Mouse (Mus musculus) CD4-positive, CD25-positive, alpha-beta regulatory T cell (primary cell): ENCODE results near the gene Rspo1. TPM values are rescaled to one million over a fixed set of nuclear protein-coding genes. Genes with fewer than 3 reads are reported as not detected.

ENCODE experiments used
- polyA plus RNA-seq: library from polyadenylated mRNA; unstranded; fragments of 100-300 nt; shearing (Covaris generic); gene quantifications from one replicate; pipeline ENCODE4 v1.2.1, GENCODE M21; 2017

Gene Rspo1
- not detected for polyA plus RNA-seq

DNA sequence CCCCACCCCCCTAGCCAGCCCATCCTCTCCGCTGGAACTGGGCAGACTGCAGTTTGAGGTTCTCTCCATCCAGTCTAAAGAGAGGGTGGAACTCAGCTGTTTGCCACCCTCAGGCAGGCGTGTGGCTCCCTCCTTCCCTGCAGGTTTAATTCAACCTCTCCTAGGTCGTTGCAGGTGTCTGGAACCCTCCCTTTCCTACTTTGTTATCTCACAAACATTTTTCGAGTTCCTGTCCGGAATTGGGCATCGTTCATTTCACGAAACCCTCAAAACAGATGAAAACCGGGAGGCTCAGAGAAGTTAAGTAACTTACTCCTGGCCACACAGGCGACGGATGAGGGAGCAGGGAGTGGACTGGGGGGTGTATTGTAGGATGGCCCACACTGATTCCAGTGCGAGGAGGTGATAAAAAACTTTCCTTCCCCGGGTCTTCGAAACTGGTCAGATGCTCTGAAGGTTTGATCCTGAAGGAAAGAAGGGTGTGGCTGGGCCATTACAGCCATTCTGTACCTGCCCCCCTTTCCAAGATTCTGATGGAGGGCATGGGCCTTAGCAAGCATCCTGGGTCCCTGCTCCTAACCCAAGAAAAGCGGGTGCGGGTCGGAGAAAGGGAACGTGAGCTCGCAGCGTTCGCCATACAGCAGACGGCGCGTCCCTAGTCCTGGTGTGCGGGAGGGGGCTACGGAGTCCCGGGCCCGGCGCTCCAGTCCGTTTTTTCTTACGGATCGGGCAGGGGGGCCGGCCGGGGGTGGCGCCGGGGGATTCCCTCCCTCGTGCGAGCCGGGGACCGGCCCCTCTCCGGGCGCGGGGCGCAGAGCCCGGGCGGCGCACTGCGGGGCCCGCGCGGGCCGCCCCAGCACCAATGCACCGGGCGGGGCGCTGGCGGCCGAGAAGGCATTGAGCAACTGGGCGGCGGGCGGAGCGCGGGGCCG is at the start of gene Rspo1:
TSS of gene Rspo1 (plus strand) at position 760 of the 932 bp plus-strand sequence.

DNA sequence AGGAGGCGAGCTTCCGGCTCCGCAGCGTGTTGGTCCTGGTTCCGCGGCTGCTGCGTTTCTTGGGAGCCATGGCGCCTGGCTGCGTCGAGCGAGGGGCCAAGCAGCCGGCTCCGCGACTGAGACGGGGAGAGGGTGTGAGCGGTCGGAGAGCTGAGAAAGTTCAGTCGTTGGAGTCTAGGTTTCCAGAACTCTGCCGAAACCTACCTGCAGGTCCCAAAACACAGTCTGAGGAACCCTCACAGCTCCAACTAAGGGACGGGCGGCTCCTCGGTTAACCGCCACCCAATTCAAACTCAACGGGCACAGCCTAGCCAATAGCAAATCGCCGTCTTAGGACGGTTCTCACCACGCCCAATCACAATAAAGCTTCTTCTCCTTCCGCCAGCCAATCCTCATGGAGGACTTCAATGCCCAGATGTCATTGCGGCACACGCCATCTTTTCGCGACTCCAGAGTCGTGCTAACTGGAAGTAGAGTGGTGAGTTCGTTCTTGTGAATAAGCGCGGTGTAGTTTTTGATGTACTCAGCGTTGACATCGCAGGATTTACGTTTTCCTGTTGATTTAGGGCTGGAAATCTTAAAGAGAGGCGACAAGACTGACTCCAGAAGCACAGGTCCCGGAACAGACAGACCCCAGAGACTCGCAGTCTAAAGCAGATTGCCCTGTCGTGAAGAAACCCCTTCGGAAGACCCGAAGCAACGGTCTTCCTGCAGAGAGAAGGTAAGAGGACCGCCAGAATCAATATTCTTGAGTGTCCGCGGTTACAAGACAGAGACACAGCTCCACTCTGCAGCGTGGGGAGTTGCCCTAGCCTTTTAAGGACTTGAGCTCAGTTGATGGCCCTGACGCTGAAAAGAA is 49.4 kb upstream of the Rspo1 start, which contains the start of gene 9930104L06Rik:
TSS of gene 9930104L06Rik (plus strand) at position 436 of the 859 bp plus-strand sequence.

DNA sequence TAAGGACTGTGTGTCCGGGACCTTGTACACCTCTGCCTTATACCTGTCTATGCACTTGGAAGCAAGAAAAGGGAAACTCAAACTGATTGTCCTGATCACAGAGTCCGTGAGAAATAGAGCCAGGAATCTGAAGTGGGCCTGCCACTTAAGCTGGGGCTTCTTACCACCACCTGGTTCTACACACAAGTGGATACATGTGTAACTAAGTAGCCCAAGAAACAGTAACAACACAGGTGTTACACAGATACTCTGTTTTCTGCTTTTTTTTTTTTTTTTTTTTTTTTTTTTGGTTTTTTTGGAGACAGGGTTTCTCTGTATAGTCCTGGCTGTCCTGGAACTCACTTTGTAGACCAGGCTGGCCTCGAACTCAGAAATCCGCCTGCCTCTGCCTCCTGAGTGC is 47.0 kb upstream of the Rspo1 start, which contains the start of gene Cdca8:
TSS of gene Cdca8 (minus strand) at position 101 of the 400 bp plus-strand sequence.

DNA sequence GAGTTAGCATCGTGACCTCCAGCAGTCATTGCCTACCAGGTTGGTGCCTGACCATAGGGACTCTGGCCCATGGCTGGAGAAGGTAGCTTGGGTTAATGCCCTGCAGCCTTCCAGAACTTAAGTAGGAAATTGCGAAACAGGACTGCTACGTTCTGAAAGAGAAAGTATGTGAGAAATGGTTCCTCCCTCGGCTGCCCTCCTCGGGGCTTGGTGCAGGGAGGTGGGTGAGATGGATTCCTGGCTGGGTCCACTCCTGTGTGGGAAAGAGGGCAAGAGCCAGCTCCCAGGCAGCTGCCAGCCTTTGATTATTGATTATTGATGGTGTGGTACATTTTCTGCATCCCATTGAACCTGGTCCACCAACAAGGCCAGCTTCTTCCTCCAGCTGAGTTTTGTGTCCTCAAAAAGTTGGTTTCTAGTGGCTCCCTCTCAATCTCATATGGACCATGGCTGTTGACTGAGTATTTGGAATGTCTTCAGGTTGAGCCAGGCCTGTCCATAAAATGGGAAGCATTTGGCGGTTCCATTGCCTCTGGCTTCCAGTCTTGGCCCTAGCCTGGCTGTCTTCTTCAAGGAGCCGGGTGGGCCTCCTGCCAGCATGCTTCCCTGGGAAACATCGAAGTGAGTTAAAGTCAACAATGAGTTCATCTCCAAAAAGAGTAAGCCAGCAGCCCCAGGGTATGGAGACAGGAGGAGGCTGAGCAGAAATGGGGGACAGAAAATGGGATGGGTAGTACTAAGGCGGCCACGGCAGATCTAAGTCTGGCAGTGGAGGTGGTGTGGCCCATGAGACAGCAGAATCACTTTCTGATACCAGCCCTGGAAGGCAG is 29.8 kb downstream of the Rspo1 start, which contains the start of gene Gnl2:
TSS of gene Gnl2 (plus strand) at position 780 of the 830 bp plus-strand sequence.

Other genes starting within 250 kb of the Rspo1 start
- 124 TPM for gene Inpp5b, start 244.6 kb upstream of the Rspo1 start, polyA plus RNA-seq
- gene Mtf1, start 184.3 kb upstream of the Rspo1 start, polyA plus RNA-seq: 17.9 TPM
- 86.9 TPM for gene Yrdc, start 135.8 kb upstream of the Rspo1 start, polyA plus RNA-seq
- 25.3 TPM for gene 1110065P20Rik, start 135.2 kb upstream of the Rspo1 start, polyA plus RNA-seq
- 2.2 TPM for gene Maneal, start 124.3 kb upstream of the Rspo1 start, polyA plus RNA-seq
- 0.08 TPM for gene Epha10, start 105.5 kb upstream of the Rspo1 start, polyA plus RNA-seq
- gene 9930104L06Rik, start 49.4 kb upstream of the Rspo1 start, polyA plus RNA-seq: 14.6 TPM
- gene Cdca8, start 47.1 kb upstream of the Rspo1 start, polyA plus RNA-seq: 6.8 TPM
- gene Gnl2, start 30.2 kb downstream of the Rspo1 start, polyA plus RNA-seq: 87.9 TPM
- gene Dnali1, start 79.3 kb downstream of the Rspo1 start, polyA plus RNA-seq: not detected
- gene Snip1, start 80.2 kb downstream of the Rspo1 start, polyA plus RNA-seq: 40.0 TPM
- 51.2 TPM for gene Meaf6, start 98.7 kb downstream of the Rspo1 start, polyA plus RNA-seq
- gene Zc3h12a, start 141.4 kb downstream of the Rspo1 start, polyA plus RNA-seq: 23.0 TPM